Mouse (Mus musculus) heart, embryonic 11.5 days (tissue): ENCODE measurements around the gene Zfp687. TPM values are rescaled to one million over a fixed set of nuclear protein-coding genes. Genes with fewer than 3 reads are reported as not detected.
A peak's percentile ranks its signal among the peaks of the same experiment; 100 is the strongest.

ENCODE experiments used
- ATAC-seq: fragments of 200-750 bp; cut with Nextera tagmentation; replicated peaks from 2 replicates; pipeline ENCODE4 v1.8.0; 2017; ENCODE audit warnings: moderate library complexity; ENCODE audit not compliant: insufficient number of reproducible peaks, low FRiP score, low TSS enrichment
- H3K27ac ChIP-seq: fragments of 300-500 bp; sonication (generic); 2 replicates; pipeline ENCODE4 v1.5.1; 2014; ENCODE audit warnings: mild to moderate bottlenecking, low read depth, low read length
- H3K27me3 ChIP-seq: fragments of 300-500 bp; sonication (generic); 2 replicates; pipeline ENCODE4 v1.6.1; 2014; ENCODE audit warnings: mild to moderate bottlenecking, low read length, mixed read lengths; ENCODE audit not compliant: control insufficient read depth, insufficient read depth
- H3K36me3 ChIP-seq: fragments of 300-500 bp; sonication (generic); 2 replicates; pipeline ENCODE4 v1.6.1; 2014; ENCODE audit warnings: mild to moderate bottlenecking, low read length, moderate library complexity, mixed read lengths; ENCODE audit not compliant: control insufficient read depth, insufficient read depth
- H3K4me1 ChIP-seq: fragments of 300-500 bp; sonication (generic); 2 replicates; pipeline ENCODE4 v1.6.1; 2014; ENCODE audit warnings: low read length; ENCODE audit not compliant: control insufficient read depth, insufficient read depth
- H3K4me2 ChIP-seq: fragments of 300-500 bp; sonication (generic); 2 replicates; pipeline ENCODE4 v1.6.1; 2014; ENCODE audit warnings: mild to moderate bottlenecking, moderate library complexity
- H3K4me3 ChIP-seq: fragments of 300-500 bp; sonication (generic); 2 replicates; pipeline ENCODE4 v1.5.1; 2014; ENCODE audit warnings: low read depth, low read length
- H3K9ac ChIP-seq: fragments of 300-500 bp; sonication (generic); 2 replicates; pipeline ENCODE4 v1.6.1; 2014; ENCODE audit warnings: mild to moderate bottlenecking, low read depth, low read length, moderate library complexity
- H3K9me3 ChIP-seq: fragments of 300-500 bp; sonication (generic); replicated peaks from 2 replicates; pipeline ENCODE4 v1.6.1; 2016; ENCODE audit warnings: low read length; ENCODE audit not compliant: control insufficient read depth
- WGBS: fragments of 180-500 bp; shearing (Covaris S2); extraction: QIAGEN DNeasy Blood & Tissue Kit; methylation state at CpG from one replicate; pipeline ENCODE4 v1.1.7; 2014; ENCODE audit not compliant: insufficient replicate concordance; 5-methylcytosine and 5-hydroxymethylcytosine counted together
- polyA plus RNA-seq: library from polyadenylated mRNA; unstranded; fragments of >200 nt; fragmentation: Nextera tagmentation; extraction: Ambion mirVana; gene quantifications from 2 replicates; pipeline ENCODE4 v1.2.1, GENCODE M21; 2014

Gene Zfp687
- 16.2 and 19.6 TPM in 2 replicates for polyA plus RNA-seq

- Histone ChIP-seq H3K36me3 (peaks cover 13% of the 10 kb centered on the region), H3K27me3 (no peaks in the 10 kb centered on the region), H3K27ac (peak within 1 kb of the TSS; percentile 96), H3K9ac (peak within 1 kb of the TSS; percentile 89), H3K4me1 (peaks cover 15% of the 10 kb centered on the region), H3K4me2 (peak within 1 kb of the TSS; percentile 88), H3K9me3 (no peaks in the 10 kb centered on the region), H3K4me3 (peak within 1 kb of the TSS; percentile 91)
- peak; percentile 99 for ATAC-seq
- WGBS = under 1% methylated on average over 36 of the region's 37 CpGs
Measured at GRCm38 (mm10) chr3:95015337-95015872, at the start of gene Zfp687. TSS of gene Zfp687 (minus strand) at chr3:95015448.

DNA sequence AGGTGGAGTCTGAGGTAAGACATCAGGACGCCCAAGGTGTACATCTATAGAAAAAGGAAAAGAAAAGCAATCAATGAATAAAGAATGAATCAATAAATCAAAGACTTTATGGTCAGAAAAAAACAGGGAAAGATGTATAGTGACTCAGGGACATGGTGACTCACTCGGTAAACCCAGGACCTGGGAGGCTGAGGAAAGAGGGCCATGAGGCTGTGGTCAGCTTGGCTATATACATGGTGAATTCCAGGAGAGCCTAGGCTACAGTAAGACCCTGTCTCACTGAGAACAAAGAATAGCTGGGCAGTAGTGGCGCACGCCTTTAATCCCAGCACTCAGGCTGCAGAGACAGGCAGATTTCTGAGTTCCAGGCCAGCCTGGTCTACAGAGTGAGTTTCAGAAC, 48.5 kb upstream of the Zfp687 start:
- Histone ChIP-seq H3K4me2 (no peak overlapping the region), H3K27ac (no peak overlapping the region), H3K36me3 (peaks cover 59% of the 10 kb centered on the region), H3K4me3 (no peak overlapping the region), H3K27me3 (no peaks in the 10 kb centered on the region), H3K9ac (no peak overlapping the region), H3K9me3 (no peaks in the 10 kb centered on the region), H3K4me1 (peaks cover 5% of the 10 kb centered on the region; the same call in 1 of the 2 replicates)
- 92% methylated on average over 4 of the region's 4 CpGs for WGBS
- ATAC-seq = no peak

DNA sequence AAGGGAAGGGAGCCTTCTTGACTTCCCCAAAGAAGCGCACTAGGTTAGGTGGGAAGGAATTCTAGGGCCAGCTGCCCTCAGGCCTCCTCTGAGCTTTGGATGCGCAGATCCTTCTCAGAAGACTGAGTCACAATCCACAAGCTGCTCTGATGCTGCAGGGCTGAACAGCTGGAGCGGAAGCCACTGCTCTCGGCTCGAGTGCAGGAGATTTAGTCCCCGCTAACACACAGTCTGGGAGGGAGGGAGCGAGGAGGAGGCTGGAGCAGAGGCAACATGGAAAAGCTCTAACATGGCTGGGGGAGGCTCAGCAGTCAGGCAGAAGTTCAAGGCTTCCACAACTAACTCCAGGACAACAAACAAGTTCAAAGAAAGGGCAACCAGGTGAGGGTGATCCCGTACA, 42.8 kb upstream of the Zfp687 start:
- Histone ChIP-seq H3K9ac (no peak overlapping the region), H3K27me3 (no peaks in the 10 kb centered on the region), H3K27ac (no peak overlapping the region), H3K36me3 (peaks cover 34% of the 10 kb centered on the region), H3K4me3 (no peak overlapping the region), H3K9me3 (no peaks in the 10 kb centered on the region), H3K4me1 (peaks cover 26% of the 10 kb centered on the region), H3K4me2 (no peak overlapping the region)
- no peak for ATAC-seq
- WGBS = 78% methylated on average over 8 of the region's 8 CpGs

DNA sequence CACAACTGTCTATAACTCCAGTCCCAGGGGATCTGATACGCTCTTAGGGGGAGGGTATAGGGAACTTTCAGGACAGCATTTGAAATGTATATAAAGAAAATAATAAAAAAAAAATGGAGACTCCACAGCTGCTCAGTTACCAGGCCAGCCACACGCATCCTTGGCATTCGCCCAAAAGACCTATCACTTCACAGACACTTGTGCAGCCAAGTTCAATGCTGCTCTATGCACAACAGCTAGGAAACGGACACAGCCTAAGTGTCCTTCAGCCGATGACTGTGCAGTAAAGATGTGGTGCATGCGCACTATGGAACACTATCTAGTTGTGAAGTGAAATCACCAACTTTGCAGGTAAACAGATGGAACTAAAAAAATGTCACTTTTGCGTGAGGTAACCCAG, 41.0 kb upstream of the Zfp687 start:
- H3K27ac ChIP-seq = no peak overlapping the region
- no peaks in the 10 kb centered on the region for H3K27me3 ChIP-seq
- H3K36me3 ChIP-seq = peaks cover 27% of the 10 kb centered on the region
- no peak for ATAC-seq
- no peak overlapping the region for H3K9ac ChIP-seq
- no peak overlapping the region for H3K4me3 ChIP-seq
- no peak overlapping the region for H3K4me2 ChIP-seq
- no peaks in the 10 kb centered on the region for H3K9me3 ChIP-seq
- H3K4me1 ChIP-seq = peaks cover 21% of the 10 kb centered on the region
- WGBS = 79% methylated on average over 7 of the region's 7 CpGs

DNA sequence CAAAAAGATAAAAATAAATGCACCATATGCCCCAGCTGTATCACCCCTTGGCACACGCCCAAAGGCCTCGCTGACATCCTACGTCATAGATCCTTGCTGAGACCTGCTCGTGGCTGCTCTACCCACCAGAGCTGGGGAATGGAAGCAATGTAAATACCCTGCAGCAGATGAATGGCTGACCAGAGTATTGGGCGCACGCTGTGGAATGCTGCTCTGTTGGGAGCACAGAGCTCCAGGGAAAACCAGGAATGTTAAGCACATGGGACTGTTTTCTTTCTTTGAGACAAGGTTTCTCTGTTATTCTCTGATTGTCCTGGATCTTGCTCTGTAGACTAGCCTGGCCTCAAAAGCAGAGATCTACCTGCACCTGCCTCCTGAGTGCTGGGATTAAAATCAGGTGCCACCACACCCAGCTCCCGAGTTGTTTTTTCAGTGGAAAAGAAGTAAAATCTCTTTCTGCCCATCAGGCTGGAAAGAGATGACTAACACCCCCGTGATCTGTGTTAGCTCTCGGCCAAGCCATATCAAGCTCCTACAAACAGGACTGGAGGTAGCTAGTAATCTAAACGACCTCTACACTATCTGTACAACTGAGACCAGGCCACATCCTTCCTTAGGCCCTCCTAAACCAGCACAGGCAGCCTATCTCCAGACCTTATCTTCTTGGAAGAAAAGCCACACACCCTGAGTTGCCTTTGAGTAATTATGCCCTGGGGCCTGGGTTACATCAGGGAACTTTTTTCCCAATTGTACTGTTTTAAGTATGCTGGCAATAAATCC, 39.4 kb upstream of the Zfp687 start:
- ATAC-seq = peak; percentile 74
- peaks cover 21% of the 10 kb centered on the region for H3K4me1 ChIP-seq
- H3K4me2 ChIP-seq = peak overlapping the region; percentile 48
- 14% methylated on average over 10 of the region's 10 CpGs for WGBS
- no peaks in the 10 kb centered on the region for H3K9me3 ChIP-seq
- H3K4me3 ChIP-seq = no peak overlapping the region
- no peaks in the 10 kb centered on the region for H3K27me3 ChIP-seq
- peak overlapping the region; percentile 87 for H3K27ac ChIP-seq
- peaks cover 13% of the 10 kb centered on the region for H3K36me3 ChIP-seq
- peak overlapping the region; percentile 4; the same call in 1 of the 2 replicates for H3K9ac ChIP-seq

- H3K4me1 ChIP-seq = peaks cover 21% of the 10 kb centered on the region
- H3K4me3 ChIP-seq = no peak overlapping the region
- no peaks in the 10 kb centered on the region for H3K27me3 ChIP-seq
- no peak; the same call in 1 of the 2 replicates for ATAC-seq
- WGBS = 39% methylated on average over 3 of the region's 3 CpGs
- no peak overlapping the region for H3K4me2 ChIP-seq
- no peak overlapping the region for H3K9ac ChIP-seq
- H3K9me3 ChIP-seq = no peaks in the 10 kb centered on the region
- peaks cover 5% of the 10 kb centered on the region for H3K36me3 ChIP-seq
- no peak overlapping the region for H3K27ac ChIP-seq
Measured at GRCm38 (mm10) chr3:95053701-95054100, 38.5 kb upstream of the Zfp687 start.

DNA sequence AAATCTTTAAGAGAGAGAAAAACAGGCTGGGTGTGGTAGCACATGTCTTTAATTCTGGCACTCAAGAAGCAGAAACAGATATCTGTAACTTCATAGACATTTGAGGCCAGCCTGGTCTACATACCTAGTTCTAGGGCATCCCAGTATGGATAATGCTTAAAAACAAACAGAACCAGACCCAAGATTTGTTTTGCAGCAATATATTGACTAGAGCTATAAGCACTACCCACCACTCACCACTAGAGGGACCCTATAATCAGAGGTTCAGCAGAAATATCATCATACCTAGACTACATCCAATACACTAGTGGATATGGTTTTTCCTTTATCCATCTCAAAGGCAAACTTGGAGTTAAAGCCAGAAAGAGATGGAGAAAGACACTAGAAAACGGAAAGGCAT, 37.7 kb upstream of the Zfp687 start:
- Histone ChIP-seq H3K4me1 (peaks cover 21% of the 10 kb centered on the region), H3K4me2 (no peak overlapping the region), H3K27me3 (no peaks in the 10 kb centered on the region), H3K9me3 (no peaks in the 10 kb centered on the region), H3K36me3 (peaks cover under 1% of the 10 kb centered on the region; the same call in 1 of the 2 replicates), H3K4me3 (no peak overlapping the region), H3K9ac (no peak overlapping the region), H3K27ac (no peak overlapping the region)
- no peak for ATAC-seq
- 43% methylated on average over 1 of the region's 1 CpGs for WGBS

DNA sequence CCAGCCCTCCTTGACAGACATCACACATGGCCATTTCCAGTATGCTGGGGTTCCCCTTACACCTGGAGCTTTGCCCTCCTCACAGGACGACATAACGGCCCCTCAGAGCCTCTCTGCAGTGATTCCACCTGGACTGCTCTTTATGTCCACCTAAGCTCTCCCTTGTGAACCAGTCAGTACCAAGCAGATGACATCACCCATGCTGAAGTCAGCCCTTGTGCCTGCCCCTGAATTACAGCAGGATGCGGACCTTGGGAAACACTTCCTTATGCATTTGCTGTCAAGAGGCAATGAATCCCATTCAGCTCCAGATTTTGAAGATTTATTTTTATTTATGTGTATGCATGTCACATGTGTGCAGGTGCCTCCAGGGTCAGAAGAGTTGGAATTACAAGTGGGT, 32.7 kb upstream of the Zfp687 start:
- 60% methylated on average over 3 of the region's 3 CpGs for WGBS
- no peaks in the 10 kb centered on the region for H3K27me3 ChIP-seq
- no peak for ATAC-seq

More for the DNA sequence above, 32.7 kb upstream of the Zfp687 start:
- no peaks in the 10 kb centered on the region for H3K36me3 ChIP-seq
- H3K9me3 ChIP-seq = no peaks in the 10 kb centered on the region
- H3K9ac ChIP-seq = no peak overlapping the region
- no peak overlapping the region for H3K27ac ChIP-seq
- no peaks in the 10 kb centered on the region for H3K4me1 ChIP-seq
- no peak overlapping the region for H3K4me3 ChIP-seq
- no peak overlapping the region for H3K4me2 ChIP-seq
